Mouse (Mus musculus): ENCODE results near the gene Ppp1r13b.

The Ppp1r13b gene

GRCm38 (mm10) chr12:111920046-111920445 is 12.1 kb upstream of the Ppp1r13b start:
- no peak for DNase-seq (ENCODE audit: low read depth, low spot score)

GRCm38 (mm10) chr12:111916514-111917217 is 8.8 kb upstream of the Ppp1r13b start:
- no peak for DNase-seq (ENCODE audit: low read depth, low spot score)

DNA sequence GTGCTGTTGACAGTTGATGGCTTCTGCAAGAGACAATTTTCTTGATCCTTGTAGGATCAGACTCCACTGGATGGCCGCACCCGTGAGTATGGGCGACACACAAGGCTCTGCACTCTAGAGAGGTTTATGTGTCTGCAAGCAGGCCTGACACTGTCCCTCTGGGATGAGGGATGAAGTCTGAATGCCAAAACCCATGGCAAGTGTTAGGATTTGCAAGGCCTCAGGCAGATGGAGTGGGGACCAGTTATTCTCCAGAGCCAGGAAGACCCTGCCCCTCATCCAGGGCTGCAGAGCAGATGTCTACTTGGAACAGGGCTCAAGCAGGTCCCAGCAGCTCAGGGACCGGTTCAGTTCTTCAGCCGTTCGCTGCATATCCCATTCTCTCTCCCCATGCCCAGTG is 7.9 kb upstream of the Ppp1r13b start:
- DNase-seq (ENCODE audit: low read depth, low spot score): no peak

DNA sequence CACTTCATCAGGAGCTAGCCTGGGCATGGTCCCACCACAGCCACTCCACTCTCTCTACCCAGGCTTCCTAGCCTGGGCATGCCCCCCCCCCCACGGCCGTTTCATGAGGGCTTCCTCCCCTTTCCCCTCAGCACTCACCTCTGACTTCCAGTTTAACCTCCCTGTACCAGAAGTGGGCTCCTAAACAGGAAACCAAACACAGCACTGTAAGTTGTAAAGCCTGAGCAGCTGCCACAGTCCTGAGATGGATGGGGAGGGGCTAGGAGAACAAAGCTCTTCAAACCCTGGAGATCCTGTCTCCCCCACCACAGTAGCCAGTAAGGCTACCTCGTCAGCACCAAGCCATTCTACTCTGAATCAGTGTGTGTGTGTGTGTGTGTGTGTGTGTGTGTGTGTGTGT is 6.1 kb upstream of the Ppp1r13b start:
- DNase-seq (ENCODE audit: low read depth, low spot score): peak; percentile 73

DNA sequence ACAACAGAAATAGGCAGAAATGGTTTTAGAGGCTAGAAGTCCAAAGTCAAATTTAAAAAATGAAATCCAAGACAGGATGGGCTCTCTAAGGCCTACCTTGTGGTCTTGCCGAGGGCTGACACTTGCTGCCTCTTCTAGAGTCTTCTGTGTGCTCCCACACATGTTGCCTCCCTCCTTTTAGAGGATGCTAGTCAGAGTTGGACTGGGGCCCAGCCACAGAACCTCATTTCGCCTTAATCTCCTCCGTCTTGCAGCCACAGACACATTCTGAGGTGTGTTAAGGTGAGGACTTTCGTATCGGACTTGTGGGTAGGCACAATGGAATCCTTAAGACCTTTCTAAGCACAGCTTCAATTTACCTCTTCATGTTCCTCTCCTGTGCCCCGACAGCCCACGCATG is 4.9 kb upstream of the Ppp1r13b start:
- DNase-seq (ENCODE audit: low read depth, low spot score): peak; percentile 58

GRCm38 (mm10) chr12:111911796-111912195 is 3.9 kb upstream of the Ppp1r13b start:
- DNase-seq (ENCODE audit: low read depth, low spot score): peak; percentile 67

GRCm38 (mm10) chr12:111911171-111911760 is 3.4 kb upstream of the Ppp1r13b start:
- DNase-seq (ENCODE audit: low read depth, low spot score): peak; percentile 31

DNA sequence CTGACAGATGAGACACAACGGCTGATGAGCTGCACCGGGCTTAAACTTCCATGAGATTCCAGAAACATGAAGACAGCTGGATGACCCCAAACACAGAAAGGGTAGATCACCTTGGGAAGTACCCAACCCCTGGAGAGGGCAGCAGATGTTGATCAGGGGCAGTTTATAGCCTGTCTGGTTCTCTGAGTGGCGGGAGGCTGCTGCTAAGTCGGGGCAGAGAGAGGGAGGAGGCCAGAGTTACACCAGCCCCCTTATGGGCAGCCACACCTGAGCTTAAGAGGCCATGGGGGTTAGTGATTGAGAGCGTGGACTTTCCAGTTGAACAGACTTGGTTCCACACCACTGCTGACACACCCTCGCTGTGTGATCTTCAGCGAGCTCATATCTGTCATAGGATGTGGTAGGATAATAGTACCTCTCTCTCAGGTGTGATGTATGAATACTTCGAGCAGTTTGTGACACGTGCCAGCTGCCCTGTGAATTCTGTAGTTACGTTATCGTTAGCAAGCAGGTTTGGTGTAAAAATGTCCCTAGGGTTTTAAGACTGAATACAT is 1.2 kb upstream of the Ppp1r13b start:
- DNase-seq (ENCODE audit: low read depth, low spot score): no peak

DNA sequence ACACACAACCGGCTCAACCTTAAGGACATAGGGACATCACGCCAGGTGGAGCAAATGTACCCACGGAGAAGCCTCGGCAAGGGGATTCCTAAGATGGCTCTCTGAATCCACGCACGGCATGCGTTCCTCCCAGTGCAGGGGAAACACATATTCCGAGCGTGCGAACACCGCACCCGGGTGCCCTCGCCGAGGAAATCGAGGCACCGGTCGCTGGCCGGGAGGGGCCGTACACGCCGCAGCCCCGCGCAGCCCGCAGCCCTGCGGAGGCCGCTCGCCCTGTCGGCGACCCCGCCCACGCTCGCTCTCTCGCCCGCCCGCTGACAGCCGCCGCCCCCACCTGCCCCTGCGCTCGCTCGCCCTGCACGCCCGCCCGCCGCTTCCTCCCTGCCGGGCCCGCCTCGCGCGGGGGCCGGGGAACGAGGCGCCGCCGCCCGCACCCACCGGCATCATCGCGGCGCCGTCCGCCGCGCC is 454 bp downstream of the Ppp1r13b start:
- DNase-seq (ENCODE audit: low read depth, low spot score): peak; percentile 81

- no peak for DNase-seq (ENCODE audit: low read depth, low spot score)
Observed at GRCm38 (mm10) chr12:111906309-111906875, 1.5 kb downstream of the Ppp1r13b start.

- no peak for DNase-seq (ENCODE audit: low read depth, low spot score)
Observed at GRCm38 (mm10) chr12:111902488-111902887, 5.4 kb downstream of the Ppp1r13b start.

GRCm38 (mm10) chr12:111901105-111901875 is 6.6 kb downstream of the Ppp1r13b start:
- DNase-seq (ENCODE audit: low read depth, low spot score): no peak

DNA sequence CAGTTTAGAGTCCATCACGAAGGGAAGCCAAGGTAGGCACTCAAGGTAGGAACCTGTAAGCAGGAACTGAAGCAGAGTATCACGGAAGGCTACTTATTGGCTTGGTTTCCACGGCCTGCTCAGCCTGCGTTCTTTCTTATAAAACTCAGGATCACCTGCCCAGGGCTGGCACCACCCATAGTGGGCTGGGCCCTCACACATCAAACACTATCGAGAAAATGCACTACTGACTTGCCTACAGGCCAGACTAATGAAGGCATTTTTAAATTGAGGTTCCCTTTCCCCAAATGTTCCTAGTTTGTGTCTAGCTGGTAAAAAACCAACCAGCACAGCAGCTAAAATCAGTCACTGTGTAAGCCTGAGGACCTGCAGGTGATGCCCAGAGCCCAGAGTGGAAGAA is 8.3 kb downstream of the Ppp1r13b start:
- no peak for DNase-seq (ENCODE audit: low read depth, low spot score)

DNA sequence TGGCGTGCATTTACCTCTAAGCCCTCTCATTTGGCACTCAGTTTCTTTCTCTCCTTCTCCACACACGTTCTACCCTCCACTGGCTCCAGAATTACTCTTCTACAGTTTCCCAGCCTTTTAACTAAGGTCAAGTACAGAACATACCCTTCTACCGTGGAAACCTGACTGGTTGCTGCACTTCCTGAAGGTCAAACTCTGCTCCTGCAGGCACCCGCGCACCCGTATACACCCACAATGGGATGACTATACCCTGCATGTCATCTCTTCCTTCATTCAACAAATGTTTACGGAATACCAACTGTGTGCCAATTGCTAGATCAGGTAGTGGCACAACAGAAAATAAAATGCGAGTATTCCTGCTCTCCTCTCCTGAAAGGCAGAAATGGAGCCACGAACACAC is 9.2 kb downstream of the Ppp1r13b start:
- DNase-seq (ENCODE audit: low read depth, low spot score): no peak

DNA sequence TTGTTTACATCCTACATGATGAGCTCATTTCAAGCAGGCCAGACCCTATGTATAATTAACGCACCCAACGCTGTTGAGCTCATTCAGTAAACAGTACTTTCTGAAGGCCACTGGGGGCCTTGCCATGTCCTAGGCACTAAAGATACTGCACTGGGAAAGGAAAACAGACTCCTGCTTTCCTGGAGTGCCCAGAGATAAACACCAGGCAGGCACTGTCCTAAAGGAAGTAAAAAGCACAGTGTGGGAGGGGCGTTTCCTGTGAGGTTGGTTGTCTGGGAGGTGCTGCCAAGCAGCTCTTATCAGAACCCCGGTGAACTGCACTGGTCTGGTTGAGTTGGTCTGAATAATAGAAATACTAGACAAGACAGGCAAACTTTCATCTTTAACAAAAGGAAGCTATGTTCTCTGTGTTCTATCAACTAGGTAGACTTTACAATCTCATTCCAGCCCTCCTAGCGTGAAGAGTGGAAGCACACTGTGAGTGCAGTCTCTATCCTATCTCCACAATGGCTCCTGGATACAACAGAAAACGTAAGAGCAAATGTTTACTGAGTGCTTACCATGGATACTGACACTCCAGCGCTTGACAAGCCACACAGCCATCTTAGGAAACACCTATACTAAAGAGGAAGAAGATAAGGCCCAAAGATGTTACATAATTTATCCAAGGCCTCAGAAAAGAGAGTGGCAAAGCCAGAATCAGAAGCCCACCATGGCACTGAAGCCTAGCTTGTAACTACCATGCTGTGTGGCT is 10.8 kb downstream of the Ppp1r13b start:
- peak; percentile 41 for DNase-seq (ENCODE audit: low read depth, low spot score)

- no peak for DNase-seq (ENCODE audit: low read depth, low spot score)
Observed at GRCm38 (mm10) chr12:111894082-111894481, 13.8 kb downstream of the Ppp1r13b start.

DNA sequence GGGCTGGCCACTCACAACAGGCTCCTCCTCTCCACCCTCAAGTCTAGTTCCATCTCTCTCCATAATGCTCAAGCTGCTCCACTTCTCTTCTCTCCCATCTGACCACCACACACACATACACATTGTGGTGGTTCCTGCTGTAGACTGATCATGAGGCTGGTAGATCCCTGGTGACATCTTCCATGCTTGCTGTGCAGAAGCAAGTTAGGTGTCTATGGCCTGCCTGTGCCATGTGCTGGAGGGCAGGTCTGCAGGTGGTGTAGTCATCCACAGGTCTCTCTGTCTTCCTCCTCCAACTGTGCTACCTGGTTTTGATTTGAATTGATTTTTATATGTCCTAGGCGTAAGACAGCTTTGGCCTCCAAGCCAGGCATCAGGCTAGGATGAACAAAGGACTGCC is 14.9 kb downstream of the Ppp1r13b start:
- DNase-seq (ENCODE audit: low read depth, low spot score): no peak

- DNase-seq (ENCODE audit: low read depth, low spot score): no peak
Observed at GRCm38 (mm10) chr12:111891800-111892199, 16.1 kb downstream of the Ppp1r13b start.

DNA sequence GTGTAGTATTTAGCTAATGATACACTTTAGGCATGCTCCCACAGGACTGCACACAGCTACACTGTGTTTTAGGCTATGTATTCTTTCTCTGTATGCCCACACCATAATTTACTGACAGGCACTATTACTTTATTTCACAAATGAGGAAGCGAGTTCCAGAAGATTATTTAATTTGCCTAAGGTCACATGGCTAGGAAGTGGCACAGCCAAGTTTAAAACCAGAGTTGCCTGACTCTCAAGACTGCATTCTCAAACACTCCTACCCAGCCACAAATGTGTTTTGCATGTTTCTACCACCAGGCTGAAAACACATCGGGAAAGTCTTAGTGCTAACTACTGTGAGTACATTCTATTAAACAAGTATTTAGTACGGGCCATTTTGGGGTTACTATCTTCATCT is 18.7 kb downstream of the Ppp1r13b start:
- DNase-seq (ENCODE audit: low read depth, low spot score): no peak

DNA sequence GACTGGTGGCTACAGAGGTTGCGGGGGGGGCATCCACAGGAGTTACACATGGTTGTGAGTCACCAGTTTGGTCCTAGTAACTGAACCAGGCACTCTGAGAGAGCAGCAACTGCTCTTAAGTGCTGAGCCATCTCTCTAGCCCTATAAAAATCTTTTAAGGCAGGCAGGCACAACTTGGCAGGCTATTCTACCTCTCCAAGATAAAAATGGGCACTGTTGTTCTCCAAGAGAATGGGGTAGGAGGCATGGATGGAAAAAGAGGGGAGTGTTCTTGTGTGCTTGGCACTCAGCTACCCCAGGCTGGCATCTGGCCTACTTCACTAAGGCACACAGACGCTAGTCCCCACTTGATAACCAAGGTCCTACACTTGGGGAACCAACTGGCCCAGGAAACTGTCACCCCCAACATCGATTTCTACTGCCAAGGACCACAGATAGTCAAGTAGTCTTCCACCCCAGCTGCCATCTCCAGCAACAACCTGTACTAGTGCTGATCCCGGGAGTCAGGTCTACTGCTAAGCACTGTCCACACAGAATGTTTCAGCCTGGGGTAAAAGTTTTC is 19.5 kb downstream of the Ppp1r13b start:
- no peak for DNase-seq (ENCODE audit: low read depth, low spot score)

DNA sequence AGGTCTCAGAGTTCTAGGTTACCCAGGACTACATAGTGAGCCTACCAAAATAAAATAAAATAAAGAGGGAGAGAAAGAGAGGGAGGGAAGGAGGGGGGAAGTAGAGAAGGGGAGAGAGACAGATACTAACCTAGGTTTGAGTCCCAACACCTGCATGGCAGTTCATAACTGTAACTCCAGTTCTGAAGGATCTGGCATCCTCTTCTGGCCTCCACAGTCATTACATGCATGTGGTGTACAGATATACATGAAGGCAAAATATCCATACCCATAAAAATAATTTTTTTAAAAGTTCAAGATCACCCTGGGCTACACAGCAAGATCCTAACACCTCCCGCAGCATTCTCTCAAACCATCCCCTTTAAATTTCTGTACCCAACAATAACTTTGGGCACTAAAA is 20.9 kb downstream of the Ppp1r13b start:
- DNase-seq (ENCODE audit: low read depth, low spot score): no peak
